Mouse (Mus musculus): Measurements from ENCODE around the gene Mrtfb. TPM values are rescaled to one million over a fixed set of nuclear protein-coding genes. Genes with fewer than 3 reads are reported as not detected.

Gene Mrtfb
- polyA plus RNA-seq (2015; fragmentation: Nextera tagmentation; extraction: Ambion mirVana), result 23.7 and 24.7 TPM in 2 replicates

- H3K4me2 ChIP-seq, result peak within 1 kb of the TSS; percentile 85
- H3K9me3 ChIP-seq, result no peaks in the 10 kb centered on the region
- no peaks in the 10 kb centered on the region for H3K36me3 ChIP-seq
- H3K4me1 ChIP-seq, result peaks cover 26% of the 10 kb centered on the region
- H3K27ac ChIP-seq, result peak within 1 kb of the TSS; percentile 92
- peak within 1 kb of the TSS; percentile 94 for H3K9ac ChIP-seq
- peak within 1 kb of the TSS; percentile 96 for H3K4me3 ChIP-seq
- no peaks in the 10 kb centered on the region for H3K27me3 ChIP-seq
- WGBS, result under 1% methylated on average over 55 of the region's 56 CpGs
- ATAC-seq (ENCODE audit: borderline replicate concordance, extremely low read depth, low FRiP score, low TSS enrichment), result peak; percentile 89
These were observed at the start of gene Mrtfb for GRCm38 (mm10) chr16:13255855-13256635. Mrtfb (plus strand) TSS chr16:13256481.

GRCm38 (mm10) chr16:13207649-13208048, 48.6 kb upstream of the Mrtfb start:
- Histone ChIP-seq H3K9ac (no peak overlapping the region), H3K27me3 (no peaks in the 10 kb centered on the region), H3K9me3 (no peaks in the 10 kb centered on the region), H3K4me1 (no peaks in the 10 kb centered on the region), H3K27ac (no peak overlapping the region), H3K36me3 (no peaks in the 10 kb centered on the region), H3K4me2 (no peak overlapping the region), H3K4me3 (no peak overlapping the region)
- ATAC-seq (ENCODE audit: borderline replicate concordance, extremely low read depth, low FRiP score, low TSS enrichment), result no peak
- WGBS, result 58% methylated on average over 5 of the region's 5 CpGs

GRCm38 (mm10) chr16:13208087-13208486, 48.2 kb upstream of the Mrtfb start:
- Histone ChIP-seq H3K4me3 (no peak overlapping the region), H3K4me2 (no peak overlapping the region), H3K4me1 (no peaks in the 10 kb centered on the region), H3K9me3 (no peaks in the 10 kb centered on the region), H3K27me3 (no peaks in the 10 kb centered on the region), H3K27ac (no peak overlapping the region), H3K9ac (no peak overlapping the region), H3K36me3 (no peaks in the 10 kb centered on the region)
- no peak for ATAC-seq (ENCODE audit: borderline replicate concordance, extremely low read depth, low FRiP score, low TSS enrichment)
- 29% methylated on average over 3 of the region's 3 CpGs for WGBS

GRCm38 (mm10) chr16:13212781-13213180, 43.5 kb upstream of the Mrtfb start:
- Histone ChIP-seq H3K27ac (no peak overlapping the region), H3K4me2 (no peak overlapping the region), H3K4me1 (peaks cover 7% of the 10 kb centered on the region; the same call in 1 of the 2 replicates), H3K4me3 (no peak overlapping the region), H3K9ac (no peak overlapping the region), H3K9me3 (no peaks in the 10 kb centered on the region), H3K36me3 (no peaks in the 10 kb centered on the region), H3K27me3 (no peaks in the 10 kb centered on the region)
- WGBS, result 69% methylated on average over 4 of the region's 4 CpGs
- ATAC-seq (ENCODE audit: borderline replicate concordance, extremely low read depth, low FRiP score, low TSS enrichment), result no peak

GRCm38 (mm10) chr16:13216116-13216952, 39.9 kb upstream of the Mrtfb start:
- WGBS, result 57% methylated on average over 5 of the region's 5 CpGs
- H3K4me3 ChIP-seq, result no peak overlapping the region
- no peaks in the 10 kb centered on the region for H3K27me3 ChIP-seq
- ATAC-seq (ENCODE audit: borderline replicate concordance, extremely low read depth, low FRiP score, low TSS enrichment), result peak; percentile 31; the same call in 1 of the 2 replicates
- no peak overlapping the region for H3K9ac ChIP-seq
- no peak overlapping the region for H3K27ac ChIP-seq
- H3K36me3 ChIP-seq, result no peaks in the 10 kb centered on the region
- no peaks in the 10 kb centered on the region for H3K9me3 ChIP-seq
- no peak overlapping the region for H3K4me2 ChIP-seq
- H3K4me1 ChIP-seq, result peaks cover 13% of the 10 kb centered on the region

GRCm38 (mm10) chr16:13217951-13218350, 38.3 kb upstream of the Mrtfb start:
- H3K9me3 ChIP-seq, result no peaks in the 10 kb centered on the region
- no peaks in the 10 kb centered on the region for H3K36me3 ChIP-seq
- H3K4me2 ChIP-seq, result no peak overlapping the region
- H3K27ac ChIP-seq, result no peak overlapping the region
- H3K4me3 ChIP-seq, result no peak overlapping the region
- H3K4me1 ChIP-seq, result peaks cover 13% of the 10 kb centered on the region
- no peak overlapping the region for H3K9ac ChIP-seq
- WGBS, result 79% methylated on average over 8 of the region's 8 CpGs
- ATAC-seq (ENCODE audit: borderline replicate concordance, extremely low read depth, low FRiP score, low TSS enrichment), result no peak
- no peaks in the 10 kb centered on the region for H3K27me3 ChIP-seq

GRCm38 (mm10) chr16:13221475-13221874, 34.8 kb upstream of the Mrtfb start:
- ATAC-seq (ENCODE audit: borderline replicate concordance, extremely low read depth, low FRiP score, low TSS enrichment), result no peak
- H3K4me3 ChIP-seq, result no peak overlapping the region
- no peaks in the 10 kb centered on the region for H3K27me3 ChIP-seq
- WGBS, result 50% methylated on average over 1 of the region's 1 CpGs
- no peak overlapping the region for H3K4me2 ChIP-seq
- no peaks in the 10 kb centered on the region for H3K36me3 ChIP-seq
- no peak overlapping the region for H3K9ac ChIP-seq
- no peaks in the 10 kb centered on the region for H3K9me3 ChIP-seq
- peaks cover 8% of the 10 kb centered on the region for H3K4me1 ChIP-seq
- H3K27ac ChIP-seq, result 0 out of 2 replicates have a peak overlapping the region, but pooled peaks have one; percentile 17

- 64% methylated on average over 7 of the region's 7 CpGs for WGBS
- peak overlapping the region; percentile 68; the same call in 1 of the 2 replicates for H3K27ac ChIP-seq
These were observed 24.2 kb upstream of the Mrtfb start for GRCm38 (mm10) chr16:13232043-13232442.

GRCm38 (mm10) chr16:13232912-13233802, 23.1 kb upstream of the Mrtfb start:
- 42% methylated on average over 14 of the region's 14 CpGs for WGBS
- Histone ChIP-seq H3K36me3 (no peaks in the 10 kb centered on the region), H3K27ac (peak overlapping the region; percentile 79), H3K4me3 (no peak overlapping the region), H3K4me2 (no peak overlapping the region), H3K4me1 (0 out of 2 replicates have a peak, but pooled peaks cover 7% of the 10 kb centered on the region), H3K9me3 (no peaks in the 10 kb centered on the region), H3K27me3 (no peaks in the 10 kb centered on the region), H3K9ac (no peak overlapping the region)
- ATAC-seq (ENCODE audit: borderline replicate concordance, extremely low read depth, low FRiP score, low TSS enrichment), result peak; percentile 79

More at GRCm38 (mm10) chr16:13232043-13232442, 24.2 kb upstream of the Mrtfb start:
- Histone ChIP-seq H3K9ac (no peak overlapping the region), H3K27me3 (no peaks in the 10 kb centered on the region), H3K4me2 (no peak overlapping the region), H3K9me3 (no peaks in the 10 kb centered on the region), H3K4me3 (no peak overlapping the region), H3K4me1 (0 out of 2 replicates have a peak, but pooled peaks cover 7% of the 10 kb centered on the region), H3K36me3 (no peaks in the 10 kb centered on the region)
- peak; percentile 43; the same call in 1 of the 2 replicates for ATAC-seq (ENCODE audit: borderline replicate concordance, extremely low read depth, low FRiP score, low TSS enrichment)

GRCm38 (mm10) chr16:13239039-13239438, 17.2 kb upstream of the Mrtfb start:
- WGBS, result 74% methylated on average over 4 of the region's 4 CpGs
- Histone ChIP-seq H3K27me3 (no peaks in the 10 kb centered on the region), H3K4me3 (no peak overlapping the region), H3K9ac (no peak overlapping the region), H3K4me1 (no peaks in the 10 kb centered on the region), H3K4me2 (no peak overlapping the region), H3K9me3 (no peaks in the 10 kb centered on the region), H3K27ac (no peak overlapping the region), H3K36me3 (no peaks in the 10 kb centered on the region)
- ATAC-seq (ENCODE audit: borderline replicate concordance, extremely low read depth, low FRiP score, low TSS enrichment), result no peak

- no peak for ATAC-seq (ENCODE audit: borderline replicate concordance, extremely low read depth, low FRiP score, low TSS enrichment)
- 45% methylated on average over 2 of the region's 2 CpGs for WGBS
- H3K4me2 ChIP-seq, result no peak overlapping the region
- no peaks in the 10 kb centered on the region for H3K27me3 ChIP-seq
- H3K9me3 ChIP-seq, result no peaks in the 10 kb centered on the region
- no peaks in the 10 kb centered on the region for H3K36me3 ChIP-seq
- no peaks in the 10 kb centered on the region for H3K4me1 ChIP-seq
- H3K27ac ChIP-seq, result no peak overlapping the region
- H3K4me3 ChIP-seq, result no peak overlapping the region
- no peak overlapping the region for H3K9ac ChIP-seq
These were observed 16.7 kb upstream of the Mrtfb start for GRCm38 (mm10) chr16:13239544-13239943.
